Mouse (Mus musculus) forebrain, postnatal 0 days (tissue): ENCODE results near the gene Ager. TPM values are rescaled to one million over a fixed set of nuclear protein-coding genes. Genes with fewer than 3 reads are reported as not detected.

Experiments
- ATAC-seq: fragments of 200-750 bp; cut with Nextera tagmentation; 2 replicates; pipeline ENCODE4 v1.8.0; 2017; ENCODE audit warnings: mild to moderate bottlenecking, moderate library complexity
- DNase-seq: peaks from one replicate; pipeline ENCODE4 v3.0.0-alpha.2; 2015
- H3K27ac ChIP-seq: fragments of 300-500 bp; sonication (generic); 2 replicates; pipeline ENCODE4 v1.5.1; 2014; ENCODE audit warnings: low read depth, mild to moderate bottlenecking, antibody characterized with exemption, low read length, moderate library complexity, mixed read lengths
- H3K27me3 ChIP-seq: fragments of 300-500 bp; sonication (generic); 2 replicates; pipeline ENCODE4 v1.6.1; 2014; ENCODE audit warnings: mild to moderate bottlenecking, low read length, mixed read lengths; ENCODE audit not compliant: insufficient read depth
- H3K36me3 ChIP-seq: fragments of 300-500 bp; sonication (generic); 2 replicates; pipeline ENCODE4 v1.6.1; 2014; ENCODE audit warnings: mild to moderate bottlenecking, moderate library complexity; ENCODE audit not compliant: insufficient read depth
- H3K4me1 ChIP-seq: fragments of 300-500 bp; sonication (generic); 2 replicates; pipeline ENCODE4 v1.6.1; 2014; ENCODE audit warnings: antibody characterized with exemption; ENCODE audit not compliant: insufficient read depth
- H3K4me2 ChIP-seq: fragments of 300-500 bp; sonication (generic); 2 replicates; pipeline ENCODE4 v1.6.1; 2014; ENCODE audit warnings: low read depth, mild to moderate bottlenecking, moderate library complexity
- H3K4me3 ChIP-seq: fragments of 300-500 bp; sonication (generic); 2 replicates; pipeline ENCODE4 v1.5.1; 2014; ENCODE audit warnings: low read depth, low read length, mixed read lengths
- H3K9ac ChIP-seq: fragments of 300-500 bp; sonication (generic); 2 replicates; pipeline ENCODE4 v1.6.1; 2014; ENCODE audit warnings: mild to moderate bottlenecking
- H3K9me3 ChIP-seq: fragments of 300-500 bp; sonication (generic); 2 replicates; pipeline ENCODE4 v1.6.1; 2016; ENCODE audit warnings: low read length
- CTCF ChIP-seq: sonication (generic); IDR thresholded peaks from 2 replicates; pipeline ENCODE4 v1.5.1; 2016; ENCODE audit warnings: antibody characterized with exemption, control low read depth, low read depth
- WGBS: fragments of 180-500 bp; shearing (Covaris S2); extraction: QIAGEN DNeasy Blood & Tissue Kit; methylation state at CpG from one replicate; pipeline ENCODE4 v1.1.7; 2014; 5-methylcytosine and 5-hydroxymethylcytosine counted together
- polyA plus RNA-seq: library from polyadenylated mRNA; unstranded; fragments of >200 nt; fragmentation: Nextera tagmentation; extraction: Ambion mirVana; gene quantifications from 2 replicates; pipeline ENCODE4 v1.2.1, GENCODE M21; 2015
- total RNA-seq: library from RNA; depleted of rRNA; stranded (reverse); fragments of >200 nt; gene quantifications from 2 replicates; pipeline ENCODE4 v1.2.3, GENCODE M21; 2014

The Ager gene
- total and polyA plus RNA-seq, 2 experiments from 2014 or later, result 1.2 to 2.8 TPM

- H3K36me3 ChIP-seq, result peaks cover 11% of the 10 kb centered on the region
- H3K27me3 ChIP-seq, result no peaks in the 10 kb centered on the region
- no peak for TF ChIP-seq CTCF
- H3K27ac ChIP-seq, result peak within 1 kb of the TSS; percentile 89
- DNase-seq (peak; percentile 99), ATAC-seq (peak; percentile 86)
- H3K4me2 ChIP-seq, result peak within 1 kb of the TSS; percentile 97
- peak within 1 kb of the TSS; percentile 85 for H3K4me3 ChIP-seq
- under 1% methylated on average over 35 of the region's 35 CpGs for WGBS
- no peaks in the 10 kb centered on the region for H3K9me3 ChIP-seq
- H3K9ac ChIP-seq, result peak within 1 kb of the TSS; percentile 91
- H3K4me1 ChIP-seq, result peaks cover 18% of the 10 kb centered on the region
These were observed 6.4 kb downstream of the Ager start, which contains the start of gene Agpat1 for GRCm38 (mm10) chr17:34604061-34604508. TSS of gene Agpat1 (plus strand) at chr17:34604262.

GRCm38 (mm10) chr17:34604511-34605237, 7.0 kb downstream of the Ager start:
- Histone ChIP-seq H3K4me2 (peak overlapping the region; percentile 97), H3K27ac (peak overlapping the region; percentile 89), H3K9ac (peak overlapping the region; percentile 91), H3K4me3 (peak overlapping the region; percentile 85), H3K4me1 (peaks cover 18% of the 10 kb centered on the region), H3K9me3 (no peaks in the 10 kb centered on the region), H3K36me3 (peaks cover 11% of the 10 kb centered on the region), H3K27me3 (no peaks in the 10 kb centered on the region)
- WGBS, result 16% methylated on average over 24 of the region's 24 CpGs
- DNase-seq (peak; percentile 32), ATAC-seq (no peak)
- no peak for TF ChIP-seq CTCF

GRCm38 (mm10) chr17:34605609-34606008, 7.9 kb downstream of the Ager start:
- Histone ChIP-seq H3K9me3 (no peaks in the 10 kb centered on the region), H3K27me3 (no peaks in the 10 kb centered on the region), H3K4me2 (peak overlapping the region; percentile 97), H3K4me1 (peaks cover 18% of the 10 kb centered on the region), H3K27ac (peak overlapping the region; percentile 89), H3K4me3 (peak overlapping the region; percentile 85), H3K36me3 (peaks cover 9% of the 10 kb centered on the region; the same call in 1 of the 2 replicates), H3K9ac (peak overlapping the region; percentile 91)
- DNase-seq (peak; percentile 96), ATAC-seq (peak; percentile 46)
- WGBS, result 2% methylated on average over 29 of the region's 30 CpGs
- TF ChIP-seq CTCF, result no peak

GRCm38 (mm10) chr17:34606186-34607039, 8.8 kb downstream of the Ager start:
- no peak for DNase-seq
- Histone ChIP-seq H3K4me3 (peak overlapping the region; percentile 85), H3K36me3 (peaks cover 13% of the 10 kb centered on the region), H3K9ac (peak overlapping the region; percentile 91), H3K27ac (peak overlapping the region; percentile 89), H3K4me2 (peak overlapping the region; percentile 97), H3K27me3 (no peaks in the 10 kb centered on the region), H3K9me3 (no peaks in the 10 kb centered on the region), H3K4me1 (peaks cover 18% of the 10 kb centered on the region)
- WGBS, result 17% methylated on average over 30 of the region's 32 CpGs
- no peak for ATAC-seq
- TF ChIP-seq CTCF, result no peak

GRCm38 (mm10) chr17:34607997-34608396, 10.3 kb downstream of the Ager start:
- no peak for ATAC-seq
- 75% methylated on average over 7 of the region's 7 CpGs for WGBS

GRCm38 (mm10) chr17:34611050-34611449, 13.4 kb downstream of the Ager start:
- no peaks in the 10 kb centered on the region for H3K27me3 ChIP-seq
- no peak for TF ChIP-seq CTCF
- H3K27ac ChIP-seq, result no peak overlapping the region
- no peaks in the 10 kb centered on the region for H3K9me3 ChIP-seq
- H3K4me3 ChIP-seq, result no peak overlapping the region
- DNase-seq (no peak), ATAC-seq (no peak)
- no peak overlapping the region for H3K9ac ChIP-seq
- no peak overlapping the region for H3K4me2 ChIP-seq
- H3K4me1 ChIP-seq, result 0 out of 2 replicates have a peak, but pooled peaks cover 5% of the 10 kb centered on the region
- WGBS, result 91% methylated on average over 8 of the region's 8 CpGs
- H3K36me3 ChIP-seq, result peaks cover 52% of the 10 kb centered on the region

More at GRCm38 (mm10) chr17:34607997-34608396, 10.3 kb downstream of the Ager start:
- Histone ChIP-seq H3K9me3 (no peaks in the 10 kb centered on the region), H3K4me2 (no peak overlapping the region), H3K4me3 (no peak overlapping the region), H3K9ac (0 out of 2 replicates have a peak overlapping the region, but pooled peaks have one; percentile 18), H3K4me1 (peaks cover 13% of the 10 kb centered on the region), H3K27ac (no peak overlapping the region), H3K36me3 (peaks cover 29% of the 10 kb centered on the region), H3K27me3 (no peaks in the 10 kb centered on the region)
- no peak for TF ChIP-seq CTCF
- no peak for DNase-seq
